ENCODE assay signal across 16 mouse cellular contexts in genomic region chr12:9337891-9338672, GRCm38 (mm10).
DNase-seq lines count a peak whose midpoint lies in the region; ATAC-seq lines count a peak whose summit lies in the region.
"Had no signal": no experiment of that assay in that cellular context is flagged by ENCODE, and none has a peak within 500 bp of the region (broad histone marks: within the 10 kb centered on the region; RNA-seq: fewer than 3 reads in every experiment).

No protein-coding gene starts in this region.

- peak overlapping the region; percentile 80 for H3K27ac ChIP-seq in embryonic facial prominence, embryonic 10.5 days (replicated peaks)
- peak overlapping the region; percentile 68; the same call in 1 of the 2 replicates for H3K27ac ChIP-seq in limb, embryonic 15.5 days
- H3K27ac ChIP-seq: neural tube, embryonic 13.5 days had no signal

- ATAC-seq in limb, embryonic 15.5 days (ENCODE audit: insufficient number of reproducible peaks, low FRiP score, low TSS enrichment, low read depth): no peak
- ATAC-seq: liver, postnatal 0 days had no signal

- H3K9me3 ChIP-seq in embryonic facial prominence, embryonic 10.5 days: no peaks in the 10 kb centered on the region
- H3K9me3 ChIP-seq in limb, embryonic 15.5 days: no peaks in the 10 kb centered on the region
- H3K9me3 ChIP-seq: neural tube, embryonic 13.5 days had no signal

- H3K4me3 ChIP-seq in embryonic facial prominence, embryonic 10.5 days: no peak overlapping the region
- H3K4me3 ChIP-seq in limb, embryonic 15.5 days: no peak overlapping the region
- H3K4me3 ChIP-seq: neural tube, embryonic 13.5 days had no signal

- WGBS in embryonic facial prominence, embryonic 10.5 days: 64% methylated on average over 5 of the region's 5 CpGs
- WGBS in limb, embryonic 15.5 days: 29% methylated on average over 5 of the region's 5 CpGs

- DNase-seq in NIH3T3 (ENCODE audit: low read depth): peak; percentile 77
- no peak for DNase-seq in embryonic facial prominence, embryonic 10.5 days (ENCODE audit: low spot score)
- DNase-seq in forelimb bud, embryonic 11.5 days (ENCODE audit: low read depth, low spot score): peak; percentile 82
- DNase-seq in adrenal gland, postnatal 25 days: no peak
- DNase-seq in kidney, postnatal 10 days: no peak
- no peak for DNase-seq in urinary bladder, adult 2 months (ENCODE audit: low spot score)
- DNase-seq: adrenal gland, adult 8-10 months; cerebellum, adult 9-11 months; layer of hippocampus, adult 9-11 months; liver, postnatal 0 days; midbrain, embryonic 14.5 days; thymus, adult 18-20 months; thymus, postnatal 4 days had no signal

- no peaks in the 10 kb centered on the region for H3K27me3 ChIP-seq in embryonic facial prominence, embryonic 10.5 days (replicated peaks; ENCODE audit: low read depth, poor library complexity, severe bottlenecking)
- no peaks in the 10 kb centered on the region for H3K27me3 ChIP-seq in limb, embryonic 15.5 days
- H3K27me3 ChIP-seq: neural tube, embryonic 13.5 days had no signal

- no peak overlapping the region for H3K9ac ChIP-seq in limb, embryonic 15.5 days
- H3K9ac ChIP-seq: liver, postnatal 0 days; neural tube, embryonic 13.5 days had no signal

- no peak overlapping the region for H3K4me2 ChIP-seq in limb, embryonic 15.5 days
- H3K4me2 ChIP-seq: heart, embryonic 11.5 days; neural tube, embryonic 13.5 days had no signal

- peaks cover 39% of the 10 kb centered on the region for H3K4me1 ChIP-seq in embryonic facial prominence, embryonic 10.5 days
- H3K4me1 ChIP-seq in limb, embryonic 15.5 days: peaks cover 22% of the 10 kb centered on the region

- H3K36me3 ChIP-seq in embryonic facial prominence, embryonic 10.5 days (replicated peaks): no peaks in the 10 kb centered on the region
- no peaks in the 10 kb centered on the region for H3K36me3 ChIP-seq in limb, embryonic 15.5 days
- H3K36me3 ChIP-seq: neural tube, embryonic 13.5 days had no signal

Comparison
In these comparisons a context has a peak if more than half of its experiments do, and no peak if none do; other contexts are left out.
1. DNase-seq: peak in NIH3T3 (single experiment) and forelimb bud, embryonic 11.5 days (single experiment); none in embryonic facial prominence, embryonic 10.5 days (single experiment), adrenal gland, postnatal 25 days (single experiment), kidney, postnatal 10 days (single experiment) and urinary bladder, adult 2 months (single experiment).